Mouse (Mus musculus) B cell, adult 2 months (primary cell): ENCODE results near the gene Tppp.
A peak's percentile ranks its signal among the peaks of the same experiment; 100 is the strongest.
"Not testable (repeated sequence)": the region's sequence is repeated elsewhere in the genome, so short reads cannot be mapped to it uniquely, and the experiment has no call there.

ENCODE experiments used
- DNase-seq, 2 experiments: peaks; one replicate each; pipeline ENCODE4 v3.0.0; 2022

Gene Tppp

DNA sequence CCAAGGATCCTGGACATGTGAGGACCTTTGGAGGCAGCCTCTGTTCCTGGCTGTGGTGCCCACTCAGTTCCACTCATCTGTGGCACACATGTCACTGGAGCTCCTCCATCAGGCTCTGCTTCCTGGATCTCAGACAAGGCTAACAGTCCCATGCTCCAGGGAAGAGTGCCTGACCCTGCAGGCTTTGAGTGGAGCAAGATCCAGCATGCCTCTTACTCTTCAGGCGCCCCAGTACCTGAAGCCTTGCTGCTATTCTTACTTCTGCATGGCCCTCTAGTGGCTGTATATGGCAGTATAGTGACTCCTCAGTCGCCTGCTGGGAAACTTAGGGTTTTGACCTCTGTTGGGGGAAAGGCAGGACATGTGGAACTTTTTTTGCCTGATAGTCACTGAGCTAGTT, 17.0 kb downstream of the Tppp start:
- DNase-seq = peak in 1 of 2 experiments; percentile 22

DNA sequence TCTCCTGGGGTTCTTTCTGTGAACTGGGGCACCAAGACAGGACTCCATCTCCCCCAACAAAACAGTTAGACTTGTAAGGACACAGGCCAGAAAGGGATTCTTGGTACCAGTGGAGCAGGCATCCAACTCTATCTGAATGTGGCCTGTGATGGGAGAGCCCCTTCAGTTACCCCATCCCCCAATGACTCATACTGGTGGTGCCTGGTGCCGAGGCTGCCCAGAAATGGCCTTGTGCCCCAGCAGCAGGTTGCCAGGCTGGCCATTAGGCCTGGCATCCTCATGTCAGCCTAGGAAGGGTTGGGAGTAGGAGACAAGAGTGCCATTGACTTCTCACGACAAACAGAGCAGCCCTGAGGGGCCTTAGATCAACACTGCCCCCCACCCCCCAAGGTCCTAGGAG, 18.9 kb downstream of the Tppp start:
- DNase-seq = no peak

DNA sequence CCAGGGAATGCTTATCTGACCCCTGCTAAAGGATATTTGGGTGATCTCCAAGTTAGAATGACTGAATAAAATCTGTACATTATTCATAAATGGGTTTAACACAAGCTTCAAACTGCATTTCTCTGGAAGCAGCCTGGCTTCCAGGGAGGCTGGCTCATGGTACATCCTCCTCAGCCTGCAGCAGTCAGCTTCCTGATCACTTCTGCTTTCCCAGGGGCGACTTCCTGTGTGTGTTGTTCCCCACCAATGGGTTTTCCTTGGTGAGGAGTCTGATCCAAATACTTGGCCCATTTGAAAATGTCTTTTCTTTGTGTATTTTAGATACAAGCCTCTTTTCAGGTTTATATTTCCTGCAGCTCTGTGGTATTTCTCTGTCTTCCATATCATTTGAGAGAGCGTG, 19.8 kb downstream of the Tppp start:
- no peak for DNase-seq

DNA sequence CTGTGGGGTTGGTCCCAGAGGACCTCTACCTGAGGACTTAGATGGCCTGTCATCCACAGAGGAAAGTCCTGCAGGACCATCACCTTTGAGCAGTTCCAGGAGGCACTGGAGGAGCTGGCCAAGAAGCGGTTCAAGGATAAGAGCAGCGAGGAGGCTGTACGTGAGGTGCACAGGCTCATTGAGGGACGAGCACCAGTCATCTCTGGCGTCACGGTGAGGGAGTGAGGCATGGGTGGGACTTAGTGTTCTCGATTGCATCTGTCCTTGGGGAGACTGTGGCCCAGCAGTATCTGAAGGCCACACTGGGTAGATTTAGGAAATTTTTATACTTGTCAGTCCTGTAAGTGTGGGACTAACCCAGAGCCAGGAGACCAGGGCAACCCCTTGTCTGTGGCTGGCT, 21.5 kb downstream of the Tppp start:
- DNase-seq = no peak

DNA sequence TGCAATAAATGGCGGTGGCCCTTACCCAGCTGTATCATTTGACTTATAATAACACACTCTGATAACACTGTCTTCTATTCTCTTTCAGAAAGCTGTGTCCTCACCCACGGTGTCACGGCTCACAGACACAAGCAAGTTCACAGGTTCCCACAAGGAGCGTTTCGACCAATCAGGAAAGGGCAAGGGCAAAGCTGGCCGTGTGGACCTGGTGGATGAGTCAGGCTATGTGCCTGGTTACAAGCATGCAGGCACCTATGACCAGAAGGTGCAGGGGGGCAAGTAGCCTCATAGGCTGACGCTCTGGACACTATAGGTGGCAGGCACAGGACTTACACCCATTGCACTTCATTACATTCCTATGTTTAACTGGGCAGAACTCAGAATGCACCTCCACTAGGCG, 21.9 kb downstream of the Tppp start:
- DNase-seq = no peak

DNA sequence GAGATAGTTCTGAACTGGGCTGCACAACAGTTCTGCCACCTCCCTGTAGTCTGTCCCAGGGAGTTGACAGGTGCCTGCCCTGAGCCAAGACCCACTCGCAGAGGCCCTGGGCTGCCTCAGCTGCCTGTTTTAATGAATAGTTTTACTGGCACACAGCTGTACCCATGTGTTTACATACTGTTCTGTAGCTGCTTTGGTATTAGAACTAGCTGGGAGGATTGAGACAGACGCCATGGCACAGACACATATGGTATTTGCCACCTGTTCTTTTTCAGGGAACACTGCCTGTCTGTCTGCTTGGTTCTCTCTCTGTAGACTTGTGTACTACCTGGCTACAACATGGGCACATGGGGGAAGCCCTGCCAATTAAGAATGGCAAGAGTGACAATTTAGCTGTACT, 25.5 kb downstream of the Tppp start:
- no peak for DNase-seq

DNA sequence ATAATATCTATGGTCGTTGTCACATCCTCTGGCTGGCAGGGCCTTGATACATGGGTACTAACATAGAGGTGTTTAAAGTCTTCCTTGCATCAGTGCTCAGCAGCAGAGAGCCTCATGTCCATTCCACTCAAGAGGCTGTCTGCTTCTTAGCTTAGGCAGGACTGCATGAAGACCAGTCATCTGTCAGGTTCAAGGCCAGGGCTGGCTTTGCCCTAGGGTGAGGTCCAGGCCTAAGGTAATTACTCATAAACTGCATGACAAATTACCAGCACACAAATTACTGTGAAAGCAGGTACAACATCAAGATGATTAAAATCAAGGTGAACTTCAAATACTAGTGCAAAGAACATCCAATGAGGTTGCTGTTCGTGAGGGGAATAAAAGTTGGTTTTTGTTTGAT, 26.6 kb downstream of the Tppp start:
- no peak for DNase-seq

DNA sequence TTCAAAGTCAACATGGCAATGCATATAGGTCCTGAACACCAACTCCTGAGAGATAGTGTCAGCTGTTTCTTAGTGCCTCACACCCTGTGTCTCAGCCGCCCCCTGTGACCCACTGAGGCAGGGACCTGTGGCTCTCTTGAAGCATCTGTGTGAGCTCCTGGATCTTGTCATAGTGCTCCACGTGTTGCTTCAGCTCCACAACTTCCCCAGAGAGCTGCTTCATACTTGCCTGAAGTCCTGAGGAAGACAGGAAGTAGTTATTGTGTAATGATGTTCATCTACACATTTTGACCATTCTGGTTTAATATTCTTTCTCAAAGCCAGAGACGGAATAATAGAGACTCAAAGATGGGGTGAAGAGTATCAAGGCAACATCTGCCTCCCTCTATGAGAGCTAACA, 30.7 kb downstream of the Tppp start:
- DNase-seq = no peak

DNA sequence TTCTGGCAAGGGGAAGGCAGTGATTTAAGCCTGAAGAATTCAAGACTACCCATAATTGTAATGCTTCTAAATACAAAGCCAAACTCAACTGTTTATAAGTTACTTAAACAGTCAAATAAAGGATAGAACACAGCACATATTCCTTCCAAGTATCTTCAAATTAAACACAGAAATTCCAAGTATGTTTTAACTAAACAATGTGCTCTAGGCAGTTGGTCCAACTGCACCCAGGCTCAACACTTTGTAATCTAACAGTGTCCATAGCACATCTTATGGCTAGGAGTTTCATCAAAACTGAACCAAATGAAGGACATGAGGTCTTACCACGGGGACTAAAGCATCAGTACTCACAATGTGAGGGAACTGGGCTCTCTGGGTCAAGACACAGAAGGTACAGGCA, 47.0 kb downstream of the Tppp start:
- no peak for DNase-seq

DNA sequence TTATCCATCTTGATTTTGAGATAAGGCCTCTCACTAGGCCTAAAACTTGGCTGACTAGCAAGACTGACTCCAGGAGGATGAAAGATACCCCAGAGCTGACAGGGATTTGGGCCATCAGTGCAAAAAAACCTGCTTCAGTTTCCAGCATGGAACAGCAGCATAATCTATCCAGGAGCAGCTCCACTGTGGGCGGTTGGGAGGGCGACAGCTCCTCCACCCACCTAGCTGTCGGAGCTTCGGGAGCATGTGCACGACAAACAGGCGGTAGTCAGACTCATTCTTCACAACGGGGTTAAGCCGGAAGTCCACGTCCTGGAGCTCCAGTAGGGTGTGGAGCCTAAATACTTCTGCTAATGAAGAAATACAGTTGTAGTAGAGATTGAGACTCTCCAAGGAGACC, 48.9 kb downstream of the Tppp start:
- DNase-seq = no peak

DNA sequence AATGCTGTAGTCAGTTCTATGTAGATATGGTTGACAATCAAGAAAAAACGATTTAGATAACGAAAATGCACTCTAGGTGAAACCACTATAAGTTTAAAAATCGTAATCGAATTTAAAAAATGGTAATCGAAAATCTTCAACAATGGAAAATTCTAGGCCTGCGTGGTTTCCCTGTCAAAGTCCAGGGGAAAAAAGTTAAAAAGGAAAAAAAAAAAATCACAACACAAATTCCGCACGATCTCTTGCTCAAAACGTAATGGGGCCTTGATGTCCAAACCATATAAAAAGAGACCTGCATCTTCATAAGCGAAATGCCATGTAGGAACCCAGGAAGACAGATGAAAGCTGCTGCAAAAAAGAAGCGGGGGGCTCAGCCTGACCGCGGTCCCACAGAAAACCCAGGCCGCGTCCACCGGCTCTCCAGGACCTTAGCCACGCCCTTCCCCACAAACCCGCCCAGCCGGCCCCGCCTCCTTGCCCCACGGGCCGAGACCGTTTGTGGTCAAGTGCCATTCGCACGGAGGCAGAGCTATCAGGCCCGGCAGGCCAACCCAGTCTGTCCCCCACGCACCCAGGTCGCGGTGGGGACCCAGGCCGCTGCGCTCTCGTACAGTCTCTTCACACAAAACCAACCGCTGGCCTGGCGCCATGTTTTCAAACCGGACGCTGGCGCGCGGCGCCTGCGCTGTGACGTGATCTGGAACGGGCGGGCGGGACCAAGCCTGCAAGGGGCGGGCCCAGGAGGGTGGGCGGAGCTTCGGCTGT, 52.6 kb downstream of the Tppp start, which contains the start of gene Cep72:
Gene Cep72, minus strand, starts transcription at position 687 of the 765 bp plus-strand sequence.
- DNase-seq = peak; percentile 95

DNA sequence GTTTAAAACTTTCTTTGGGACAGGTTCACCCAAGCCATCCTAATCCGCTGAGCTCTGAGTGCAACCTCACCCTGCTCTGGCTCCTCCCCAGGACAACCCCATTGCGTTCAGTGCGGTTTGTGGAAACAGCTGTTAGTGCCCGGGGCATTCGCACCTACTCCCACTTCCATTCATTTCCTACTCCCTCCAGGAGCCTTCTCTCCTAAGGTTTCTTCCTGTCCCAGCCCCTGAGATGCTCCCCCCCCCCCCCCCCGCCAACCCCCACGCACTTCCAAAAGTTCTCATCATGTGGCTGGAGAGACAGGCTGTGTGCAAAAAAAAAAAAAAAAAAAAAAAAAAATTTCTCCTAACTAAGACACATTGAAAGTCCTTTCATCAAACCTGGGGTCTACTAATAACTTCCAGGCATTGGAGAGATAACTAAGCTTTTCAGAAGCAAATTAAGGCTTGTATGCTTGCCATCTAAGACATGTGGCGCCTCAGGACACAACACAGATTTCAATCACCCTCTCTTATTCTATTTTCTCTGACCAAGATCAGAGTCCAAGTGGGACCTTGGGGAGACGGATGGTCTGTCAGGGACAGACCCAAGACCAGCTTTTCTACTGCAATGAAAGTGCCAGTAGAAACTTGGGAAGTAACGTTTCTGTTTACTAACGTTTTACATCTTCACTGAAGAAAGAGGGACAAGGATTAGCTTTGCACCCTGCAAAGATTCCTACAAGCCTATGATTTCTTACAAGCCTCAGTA, 53.3 kb downstream of the Tppp start:
- no peak for DNase-seq

DNA sequence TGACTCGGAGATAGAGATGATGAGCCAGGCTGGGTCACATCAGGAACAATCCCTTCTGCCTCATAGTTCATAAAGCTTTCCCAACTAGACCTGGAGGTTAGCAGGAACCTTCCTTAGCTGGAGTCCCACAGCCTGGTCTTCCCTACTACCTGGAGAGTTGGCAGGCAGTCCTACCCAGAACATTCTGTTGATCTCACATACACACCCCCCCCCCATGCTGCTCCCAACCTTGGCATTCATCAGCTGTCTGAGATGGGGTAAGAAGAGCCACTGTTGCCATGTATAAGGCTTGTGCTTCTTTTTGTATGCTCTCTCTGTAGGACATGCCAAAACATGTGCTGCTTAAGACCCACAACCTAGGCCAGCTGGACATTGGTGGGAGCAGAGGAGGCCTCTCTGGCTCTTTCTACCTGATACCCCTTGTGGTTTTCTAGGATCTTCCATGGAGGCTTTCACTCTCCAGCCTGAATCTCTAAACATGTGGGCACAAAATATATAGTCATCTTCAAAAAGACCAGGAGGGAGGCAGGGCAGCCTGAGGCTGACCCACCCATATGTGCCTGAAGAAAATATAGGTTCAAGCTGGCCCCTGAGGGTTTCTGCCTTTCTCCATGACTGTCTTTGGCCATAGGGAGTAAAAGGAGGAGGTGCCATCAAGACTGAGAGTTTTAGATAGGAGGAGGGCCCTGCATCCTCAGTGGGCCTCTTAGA, 54.3 kb downstream of the Tppp start:
- no peak for DNase-seq

DNA sequence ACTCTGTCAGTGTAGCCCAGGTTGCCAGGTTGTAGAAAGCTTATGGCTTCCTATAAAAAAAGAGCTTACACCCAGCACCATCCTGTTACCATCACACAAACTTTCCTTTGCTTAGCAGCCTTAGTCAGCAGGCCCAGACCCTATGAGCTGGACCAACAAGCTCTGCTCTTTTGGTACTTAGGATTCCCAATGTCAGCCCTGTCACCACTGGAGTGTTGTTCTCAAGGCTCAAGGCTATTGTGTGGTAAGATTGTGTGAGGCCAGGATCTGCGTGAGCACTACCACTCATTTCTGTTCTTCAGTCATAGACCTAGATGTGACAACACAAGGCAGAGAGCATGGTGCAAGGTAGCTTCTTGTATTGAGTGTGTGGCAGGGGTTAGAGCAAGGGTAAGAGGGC, 57.4 kb downstream of the Tppp start:
- DNase-seq = no peak

DNA sequence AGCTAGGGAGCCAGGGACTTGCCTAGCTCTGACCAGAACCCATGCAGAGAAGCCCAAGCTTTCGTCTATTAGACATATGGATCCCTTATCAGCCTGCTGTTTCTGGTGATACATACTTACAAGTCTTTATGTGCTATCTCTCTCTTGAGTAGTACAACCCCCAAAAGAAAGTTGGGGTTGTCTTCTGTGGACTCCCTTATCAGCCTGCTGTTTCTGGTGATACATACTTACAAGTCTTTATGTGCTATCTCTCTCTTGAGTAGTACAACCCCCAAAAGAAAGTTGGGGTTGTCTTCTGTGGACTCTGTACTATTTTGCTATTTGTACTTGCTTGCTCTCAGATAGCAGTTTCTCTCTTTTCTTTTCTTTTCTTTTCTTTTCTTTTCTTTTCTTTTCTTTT, 62.0 kb downstream of the Tppp start:
- DNase-seq = not testable (repeated sequence)

DNA sequence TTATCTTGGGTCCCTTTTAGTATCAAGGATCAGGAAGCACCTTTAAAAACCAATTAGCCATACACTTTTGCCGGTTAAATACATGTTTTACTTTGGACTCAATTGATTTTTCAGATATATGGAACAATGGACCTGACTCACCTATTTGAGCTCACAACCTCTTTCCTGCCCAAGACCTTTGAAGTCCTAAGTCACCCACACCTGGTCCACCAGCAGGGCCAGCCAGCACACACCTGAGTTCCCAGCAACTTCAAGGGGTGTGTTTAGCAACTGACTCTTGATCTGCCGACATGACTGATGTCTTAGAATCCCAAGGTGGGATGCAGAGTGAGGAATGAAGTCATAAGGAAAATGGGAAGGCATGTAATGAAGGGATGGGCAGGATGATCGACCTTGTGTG, 62.5 kb downstream of the Tppp start:
- no peak for DNase-seq

DNA sequence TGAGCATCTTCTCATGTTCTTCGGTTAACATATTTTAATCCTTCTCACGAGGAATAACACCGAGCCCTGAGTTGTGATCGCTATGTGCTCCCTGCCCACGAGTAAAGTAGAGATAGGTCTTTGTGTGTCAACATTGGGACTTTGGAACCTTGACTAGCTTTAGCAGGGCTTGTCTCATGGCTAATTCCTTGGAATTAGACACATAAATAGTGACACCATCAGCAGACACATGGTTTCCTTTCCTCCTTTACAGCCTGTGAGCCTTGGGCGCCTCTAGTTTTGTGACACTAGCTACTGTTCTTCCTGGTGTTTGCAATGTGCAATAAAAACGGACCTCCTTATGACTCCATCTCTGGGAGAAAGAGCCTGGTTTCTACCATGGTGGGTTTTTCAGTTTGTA, 64.2 kb downstream of the Tppp start:
- DNase-seq = no peak
